ENCODE assay signal across 9 mouse cellular contexts in the genomic region with DNA sequence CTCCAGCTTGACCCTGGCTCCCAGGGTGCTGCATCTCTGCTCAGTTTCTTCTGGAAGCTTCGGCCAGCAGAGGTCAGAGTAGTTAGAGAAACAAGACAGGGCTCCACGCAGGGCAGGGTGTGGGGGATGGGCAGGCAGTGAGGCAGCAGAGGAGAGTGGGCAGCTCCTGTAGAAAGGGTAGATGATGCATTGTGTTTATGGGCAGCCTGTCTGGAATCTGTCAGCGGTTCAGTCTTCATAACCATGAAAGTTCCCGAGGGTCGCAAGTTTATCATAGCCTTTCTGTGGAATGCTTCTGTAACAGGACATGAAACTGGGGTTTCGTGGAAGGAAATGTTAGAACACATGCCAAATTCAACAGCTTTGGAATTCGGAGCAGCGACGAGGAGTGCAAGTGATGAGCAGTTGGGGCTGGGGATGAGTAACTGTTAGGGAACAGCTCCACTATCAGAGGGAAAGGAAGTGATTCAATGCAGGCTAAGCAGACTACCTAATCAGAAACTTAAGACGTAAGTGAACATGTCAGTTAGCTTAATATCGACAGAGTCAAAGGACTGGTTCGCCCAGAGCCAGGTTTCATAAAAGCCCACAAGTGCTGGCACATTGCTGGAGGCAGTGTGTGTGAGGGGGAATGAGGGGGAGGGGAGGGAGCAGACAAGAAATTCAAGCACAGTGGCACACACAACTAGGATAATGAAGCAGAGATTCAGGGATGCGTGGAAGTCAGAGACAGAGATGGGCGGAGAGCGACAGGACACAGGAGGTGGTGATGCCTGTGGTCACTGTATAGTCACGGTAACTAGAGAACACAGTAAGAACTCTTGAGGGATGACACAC. TPM values are rescaled to one million over a fixed set of nuclear protein-coding genes. Genes with fewer than 3 reads are reported as not detected.
DNase-seq lines count a peak whose midpoint lies in the region; ATAC-seq and TF ChIP-seq lines count a peak whose summit lies in the region.
"Had no signal": no experiment of that assay in that cellular context is flagged by ENCODE, and none has a peak within 500 bp of the region (broad histone marks: within the 10 kb centered on the region; RNA-seq: fewer than 3 reads in every experiment).

No protein-coding gene starts in this region.

- no peak for ATAC-seq in hindbrain, embryonic 11.5 days (ENCODE audit: low FRiP score)
- no peak for ATAC-seq in hindbrain, embryonic 14.5 days (ENCODE audit: low FRiP score)
- 0 out of 2 replicates have a peak, but pooled peaks have one; percentile 20 for ATAC-seq in liver, embryonic 11.5 days (replicated peaks; ENCODE audit: low FRiP score)

- H3K36me3 ChIP-seq in hindbrain, embryonic 11.5 days (ENCODE audit: control insufficient read depth, insufficient read depth, low read length) = no peaks in the 10 kb centered on the region
- H3K36me3 ChIP-seq in hindbrain, embryonic 14.5 days (replicated peaks; ENCODE audit: control insufficient read depth, insufficient read depth) = no peaks in the 10 kb centered on the region
- no peaks in the 10 kb centered on the region for H3K36me3 ChIP-seq in kidney, adult 2 months (ENCODE audit: control insufficient read depth, insufficient read depth, low read length)
- H3K36me3 ChIP-seq in liver, embryonic 11.5 days (ENCODE audit: control insufficient read depth, insufficient read depth, low read length) = no peaks in the 10 kb centered on the region
- H3K36me3 ChIP-seq: neural tube, embryonic 13.5 days had no signal

- peak; percentile 25 for DNase-seq in hindbrain, embryonic 11.5 days (ENCODE audit: low spot score)
- DNase-seq in hindbrain, embryonic 14.5 days (ENCODE audit: low spot score) = no peak
- peak; percentile 22 to 72 for DNase-seq in adrenal gland, adult (ENCODE audit: inconsistent age in 2 of 2, low spot score in 1 of 2)
- DNase-seq in frontal cortex, adult 2 months (ENCODE audit: extremely low spot score in 1 of 2, low spot score in 1 of 2) = peak; percentile 2 to 30
- peak; percentile 61 for DNase-seq in kidney, adult 2 months
- no peak for DNase-seq in liver, embryonic 11.5 days (ENCODE audit: low spot score)
- DNase-seq in right cerebral cortex, postnatal 4 days = peak; percentile 35
- no peak for DNase-seq in spleen, postnatal 14 days (ENCODE audit: low spot score in 2 of 2)

- peak; percentile 40; the same call in 1 of the 2 replicates for TF ChIP-seq CTCF in kidney, adult 2 months (conservative IDR thresholded peaks at IDR 0.05; ENCODE audit: insufficient read depth, insufficient read length, low read depth, low read length)

- 67% methylated on average over 16 of the region's 16 CpGs for whole genome bisulfite sequencing in hindbrain, embryonic 11.5 days
- 67% methylated on average over 16 of the region's 16 CpGs for WGBS in hindbrain, embryonic 14.5 days
- WGBS in kidney, adult 2 months = 49% methylated on average over 16 of the region's 16 CpGs
- 47% methylated on average over 16 of the region's 16 CpGs for WGBS in liver, embryonic 11.5 days

- no peak overlapping the region for H3K4me2 ChIP-seq in hindbrain, embryonic 11.5 days (replicated peaks; ENCODE audit: low read depth, low read length)
- no peak overlapping the region for H3K4me2 ChIP-seq in hindbrain, embryonic 14.5 days (replicated peaks)
- H3K4me2 ChIP-seq in liver, embryonic 11.5 days = no peak overlapping the region
- H3K4me2 ChIP-seq: neural tube, embryonic 13.5 days had no signal

- H3K27me3 ChIP-seq in hindbrain, embryonic 11.5 days (ENCODE audit: control insufficient read depth, insufficient read depth, low read length) = no peaks in the 10 kb centered on the region
- H3K27me3 ChIP-seq in hindbrain, embryonic 14.5 days (ENCODE audit: control insufficient read depth, insufficient read depth, low read length) = no peaks in the 10 kb centered on the region
- H3K27me3 ChIP-seq in kidney, adult 2 months (replicated peaks; ENCODE audit: control insufficient read depth, insufficient read depth, low read length) = no peaks in the 10 kb centered on the region
- no peaks in the 10 kb centered on the region for H3K27me3 ChIP-seq in liver, embryonic 11.5 days (replicated peaks; ENCODE audit: control insufficient read depth, insufficient read depth, low read length)
- H3K27me3 ChIP-seq: neural tube, embryonic 13.5 days had no signal

- H3K4me3 ChIP-seq in hindbrain, embryonic 11.5 days (ENCODE audit: low read depth, low read length) = no peak overlapping the region
- H3K4me3 ChIP-seq in hindbrain, embryonic 14.5 days (replicated peaks; ENCODE audit: low read length) = no peak overlapping the region
- H3K4me3 ChIP-seq in kidney, adult 2 months (ENCODE audit: insufficient read depth, low read depth, low read length) = no peak overlapping the region
- no peak overlapping the region for H3K4me3 ChIP-seq in liver, embryonic 11.5 days (ENCODE audit: low read depth, low read length)
- H3K4me3 ChIP-seq: neural tube, embryonic 13.5 days had no signal

- no peak overlapping the region for H3K27ac ChIP-seq in hindbrain, embryonic 11.5 days (ENCODE audit: low read depth, low read length)
- no peak overlapping the region for H3K27ac ChIP-seq in hindbrain, embryonic 14.5 days
- H3K27ac ChIP-seq in kidney, adult 2 months (ENCODE audit: insufficient read depth, low read depth, low read length) = no peak overlapping the region
- H3K27ac ChIP-seq in liver, embryonic 11.5 days (ENCODE audit: low read depth, low read length) = no peak overlapping the region
- H3K27ac ChIP-seq: neural tube, embryonic 13.5 days had no signal

- no peaks in the 10 kb centered on the region for H3K9me3 ChIP-seq in hindbrain, embryonic 11.5 days (ENCODE audit: control insufficient read depth, low read length)
- H3K9me3 ChIP-seq in hindbrain, embryonic 14.5 days (ENCODE audit: control insufficient read depth, low read length) = no peaks in the 10 kb centered on the region
- H3K9me3 ChIP-seq in liver, embryonic 11.5 days (ENCODE audit: control insufficient read depth, low read length) = no peaks in the 10 kb centered on the region
- H3K9me3 ChIP-seq: neural tube, embryonic 13.5 days had no signal

- TF ChIP-seq POLR2A in kidney, adult 2 months (IDR thresholded peaks at IDR 0.05; ENCODE audit: low read depth, low read length) = no peak

- H3K4me1 ChIP-seq in hindbrain, embryonic 11.5 days (replicated peaks; ENCODE audit: control insufficient read depth, insufficient read depth, low read length) = peaks cover 2% of the 10 kb centered on the region; the same call in 1 of the 2 replicates
- H3K4me1 ChIP-seq in hindbrain, embryonic 14.5 days (replicated peaks; ENCODE audit: control insufficient read depth, insufficient read depth, low read length) = no peaks in the 10 kb centered on the region; the same call in 1 of the 2 replicates
- H3K4me1 ChIP-seq in kidney, adult 2 months (ENCODE audit: control insufficient read depth, insufficient read depth, low read length) = peaks cover 2% of the 10 kb centered on the region; the same call in 1 of the 2 replicates
- no peaks in the 10 kb centered on the region; the same call in 1 of the 2 replicates for H3K4me1 ChIP-seq in liver, embryonic 11.5 days (replicated peaks; ENCODE audit: control insufficient read depth, insufficient read depth, low read length)
- H3K4me1 ChIP-seq: neural tube, embryonic 13.5 days had no signal

- no peak overlapping the region for H3K9ac ChIP-seq in hindbrain, embryonic 11.5 days (ENCODE audit: low read depth, low read length)
- no peak overlapping the region for H3K9ac ChIP-seq in hindbrain, embryonic 14.5 days
- H3K9ac ChIP-seq in liver, embryonic 11.5 days (ENCODE audit: low read depth, low read length) = no peak overlapping the region
- H3K9ac ChIP-seq: neural tube, embryonic 13.5 days had no signal

RNA-seq across cellular contexts. Expression of a gene that starts 8.0 kb away (rescaled TPM):
- polyA plus RNA-seq in hindbrain, embryonic 11.5 days (2014; fragmentation: Nextera tagmentation; extraction: Ambion mirVana) = 0.06 and 0.25 TPM in 2 replicates
- polyA plus RNA-seq in hindbrain, embryonic 14.5 days (2014; fragmentation: Nextera tagmentation; extraction: Ambion mirVana) = not detected in 2 replicates
- 0.02 TPM in 1 of 2 replicates, not detected in the other for polyA plus RNA-seq in frontal cortex, adult 2 months (2012; rRNA removed)
- 0.55 and 0.96 TPM in 2 replicates for polyA plus RNA-seq in kidney, adult 2 months (2012; rRNA removed)
- polyA plus RNA-seq in liver, embryonic 11.5 days (2014; fragmentation: Nextera tagmentation; extraction: Ambion mirVana) = 0.08 TPM in 1 of 2 replicates, not detected in the other
- polyA plus RNA-seq: neural tube, embryonic 13.5 days had no signal

Comparison
In these comparisons a context has a peak if more than half of its experiments do, and no peak if none do; other contexts are left out.
1. DNase-seq: peak in hindbrain, embryonic 11.5 days (single experiment), adrenal gland, adult (2 of 2), frontal cortex, adult 2 months (2 of 2), kidney, adult 2 months (single experiment) and right cerebral cortex, postnatal 4 days (single experiment); none in hindbrain, embryonic 14.5 days (single experiment), liver, embryonic 11.5 days (single experiment) and spleen, postnatal 14 days (0 of 2).